Mouse (Mus musculus): ENCODE data around the gene Actg2.
A peak's percentile ranks its signal among the peaks of the same experiment; 100 is the strongest.
"Not testable (repeated sequence)": the region's sequence is repeated elsewhere in the genome, so short reads cannot be mapped to it uniquely, and the experiment has no call there.

Actg2 gene

GRCm38 (mm10) chr6:83536028-83536794 is at the start of gene Actg2:
Actg2 (minus strand) TSS chr6:83536265.
- no peak for DNase-seq (ENCODE audit: low read depth)

- not testable (repeated sequence) for DNase-seq (ENCODE audit: low read depth)
These were observed 49.3 kb upstream of the Actg2 start for GRCm38 (mm10) chr6:83585328-83585727.

- no peak for DNase-seq (ENCODE audit: low read depth)
These were observed 47.5 kb upstream of the Actg2 start for GRCm38 (mm10) chr6:83583591-83583990.

GRCm38 (mm10) chr6:83582938-83583270 is 46.8 kb upstream of the Actg2 start:
- DNase-seq (ENCODE audit: low read depth), result peak; percentile 76

- DNase-seq (ENCODE audit: low read depth), result no peak
These were observed 46.3 kb upstream of the Actg2 start for GRCm38 (mm10) chr6:83582135-83582937.

DNA sequence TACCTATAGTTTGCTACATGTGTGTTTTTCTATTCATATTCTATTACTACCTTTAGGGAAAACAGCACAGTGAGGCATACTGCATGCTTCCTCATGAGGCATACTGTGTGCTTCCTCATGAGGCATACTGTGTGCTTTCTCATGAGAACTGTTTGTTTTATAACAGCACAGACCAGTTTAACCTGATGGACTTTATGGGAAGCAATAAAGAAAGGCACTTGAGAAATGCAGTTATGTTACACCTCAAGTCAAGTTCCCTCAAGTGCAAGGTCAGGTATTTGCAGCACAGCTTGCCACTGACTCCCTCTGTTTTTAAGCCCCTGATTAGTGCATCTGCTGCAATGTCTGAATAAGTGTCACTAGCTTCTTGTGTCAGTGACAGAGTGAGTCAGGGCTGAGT is 41.5 kb upstream of the Actg2 start:
- no peak for DNase-seq (ENCODE audit: low read depth)

GRCm38 (mm10) chr6:83575609-83576008 is 39.5 kb upstream of the Actg2 start:
- no peak for DNase-seq (ENCODE audit: low read depth)

DNA sequence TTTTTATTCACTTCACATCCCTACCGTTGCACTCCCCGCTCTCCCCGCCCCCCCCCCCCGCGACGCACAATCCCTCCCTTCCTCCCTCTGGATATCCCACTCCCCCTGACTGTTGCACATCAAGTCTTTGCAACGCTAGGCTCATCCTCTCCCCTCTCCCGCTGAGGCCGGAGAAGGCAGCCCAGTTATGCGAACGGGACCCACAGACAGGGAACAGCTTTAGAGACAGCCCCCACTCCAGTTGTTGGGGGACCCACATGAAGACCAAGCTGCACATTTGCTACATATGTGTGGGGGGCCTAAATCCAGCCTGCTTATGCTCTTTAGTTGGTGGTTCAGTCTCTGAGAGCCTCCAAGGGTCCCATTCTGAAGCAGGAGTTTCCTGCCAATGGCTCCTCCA is 36.6 kb upstream of the Actg2 start, which contains the start of gene Stambp:
Gene Stambp, minus strand, starts transcription at position 59 of the 400 bp plus-strand sequence.
- DNase-seq (ENCODE audit: low read depth), result no peak

DNA sequence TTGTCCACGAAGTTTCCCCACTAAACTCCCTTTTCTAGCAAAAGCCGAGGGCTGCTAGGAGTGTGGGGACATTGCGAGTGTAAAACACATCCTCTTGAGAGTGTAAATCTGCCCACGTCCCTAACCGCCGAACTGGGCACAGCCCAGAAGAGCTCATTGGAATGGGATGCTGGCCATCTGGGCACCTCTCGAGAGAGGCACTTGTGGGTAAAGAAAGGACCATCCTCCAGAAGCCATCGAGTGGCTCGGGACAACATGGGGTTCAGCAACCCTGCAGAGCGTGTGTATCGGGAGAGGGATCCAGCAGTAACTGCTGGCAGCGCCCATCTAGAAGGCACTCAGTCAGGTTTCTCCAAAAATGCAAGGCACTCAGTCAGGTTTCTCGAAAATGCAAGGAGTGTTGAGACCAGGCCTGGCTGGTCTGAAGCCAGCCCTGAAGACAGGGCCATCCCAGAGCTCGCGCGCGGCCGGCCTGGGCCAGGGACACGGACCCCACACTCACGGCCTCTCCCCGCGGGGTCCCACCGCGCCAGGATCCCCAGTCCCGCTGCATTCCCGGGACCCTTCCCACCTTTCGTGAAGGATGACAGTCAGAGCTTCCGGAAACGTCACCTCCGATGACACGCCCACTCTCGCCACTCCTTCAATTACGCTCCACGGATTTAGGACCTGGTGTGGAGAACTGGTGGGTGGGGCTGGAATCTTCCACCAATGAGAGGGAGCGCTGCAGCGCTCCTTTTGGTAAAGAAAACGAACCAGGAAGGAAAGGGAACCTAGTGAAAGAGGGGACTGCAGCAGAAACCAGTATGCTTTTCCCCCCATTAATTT is 36.0 kb upstream of the Actg2 start:
- DNase-seq (ENCODE audit: low read depth), result peak; percentile 95

DNA sequence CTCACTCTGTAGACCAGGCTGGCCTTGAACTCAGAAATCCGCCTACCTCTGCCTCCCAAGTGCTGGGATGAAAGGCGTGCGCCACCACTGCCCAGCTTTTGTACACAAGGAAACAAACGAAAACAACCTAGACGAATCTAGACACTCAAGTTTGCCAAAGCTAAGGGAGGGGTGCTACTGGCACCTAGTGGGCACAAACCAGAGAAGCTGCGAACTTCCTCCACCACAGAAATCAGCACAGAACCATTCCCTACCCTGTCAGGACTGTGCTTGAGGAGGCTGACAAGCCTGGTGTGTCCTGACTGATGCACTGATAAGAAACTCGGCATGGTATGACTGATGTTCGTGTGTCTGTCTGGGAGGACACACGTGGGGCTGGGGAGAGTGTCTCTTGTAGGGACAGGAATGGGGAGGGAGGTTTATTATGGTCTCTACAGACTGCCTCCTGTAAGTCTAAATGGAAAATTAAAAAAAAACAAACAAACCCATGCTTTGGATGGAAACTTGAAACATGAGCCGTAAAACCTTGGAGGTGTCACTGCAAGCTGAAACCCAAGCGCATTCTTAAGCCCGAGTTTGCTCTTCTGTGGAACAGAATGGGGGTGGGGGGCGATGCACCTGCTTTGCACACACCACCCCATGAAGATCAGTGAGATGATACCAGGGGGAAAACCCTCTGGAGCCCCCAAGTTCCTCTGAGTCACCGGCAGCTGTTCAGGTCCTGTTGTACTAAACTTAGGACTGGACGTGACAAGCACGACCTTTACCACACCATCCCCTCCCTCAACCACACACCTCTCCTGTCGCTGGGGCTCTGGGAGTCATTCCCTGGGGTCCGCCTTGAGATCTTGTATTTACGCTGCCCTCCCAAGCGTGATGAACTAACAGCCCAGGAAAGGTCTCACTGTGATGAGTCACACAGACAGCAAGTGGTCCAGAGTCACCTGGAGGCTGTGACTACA is 33.1 kb upstream of the Actg2 start:
- peak; percentile 29 for DNase-seq (ENCODE audit: low read depth)

GRCm38 (mm10) chr6:83555972-83556371 is 19.9 kb upstream of the Actg2 start:
- DNase-seq (ENCODE audit: low read depth), result no peak

DNA sequence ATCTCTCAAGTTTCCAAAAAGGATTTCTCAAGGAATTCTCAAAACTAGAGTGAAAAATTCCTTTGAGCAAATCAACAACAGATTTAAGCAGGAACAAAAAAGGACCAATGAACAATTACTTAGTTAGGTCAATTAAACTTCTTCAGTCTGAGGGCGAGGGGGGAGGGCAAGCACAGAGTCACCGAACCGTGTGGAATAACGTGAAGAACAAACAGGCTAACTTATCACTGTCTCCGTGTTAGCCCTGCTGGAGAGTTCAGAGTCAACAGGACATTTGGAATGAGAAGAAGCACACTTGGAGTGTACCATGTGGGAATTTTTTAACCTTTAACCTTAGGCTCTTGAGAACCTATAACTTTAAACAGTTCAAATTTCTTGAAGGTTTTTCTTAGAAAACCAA is 12.3 kb upstream of the Actg2 start:
- DNase-seq (ENCODE audit: low read depth), result no peak

- no peak for DNase-seq (ENCODE audit: low read depth)
These were observed 9.7 kb upstream of the Actg2 start for GRCm38 (mm10) chr6:83545778-83546177.

DNA sequence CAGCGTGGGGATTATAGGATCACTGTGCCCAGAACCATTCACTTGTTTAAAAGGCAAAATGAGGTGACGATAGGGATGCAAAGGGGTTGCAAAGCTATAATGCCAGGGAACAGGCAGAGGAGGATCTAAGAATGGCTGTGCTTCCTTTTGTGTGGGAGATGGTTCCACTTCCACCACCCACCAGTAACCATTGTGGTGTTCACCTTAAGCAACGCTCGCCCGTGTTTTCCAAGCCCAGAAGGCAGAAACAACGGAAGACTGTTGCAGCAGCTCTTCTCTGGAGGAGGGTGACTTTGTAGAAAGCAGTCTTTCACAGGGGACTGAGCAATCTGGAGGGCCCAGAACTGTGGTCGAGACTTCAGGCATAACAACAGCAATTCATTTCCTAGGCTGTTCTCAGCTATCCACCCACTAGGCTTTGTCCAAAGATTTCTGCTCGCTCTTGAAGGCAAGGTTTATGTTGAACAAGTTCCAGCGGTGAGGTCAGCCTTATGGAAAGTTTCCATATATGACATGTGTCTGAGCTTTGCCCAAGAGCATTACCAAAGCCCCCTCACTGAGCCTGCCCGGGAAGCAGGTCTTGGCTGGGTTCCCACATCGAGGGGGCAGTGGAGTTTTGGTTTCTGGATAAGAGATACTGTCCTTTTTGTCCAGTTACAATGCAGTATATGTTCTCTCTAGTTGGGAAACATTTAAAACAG is 5.8 kb upstream of the Actg2 start:
- no peak for DNase-seq (ENCODE audit: low read depth)

GRCm38 (mm10) chr6:83540017-83540416 is 4.0 kb upstream of the Actg2 start:
- no peak for DNase-seq (ENCODE audit: low read depth)

GRCm38 (mm10) chr6:83536795-83537059 is 662 bp upstream of the Actg2 start:
- no peak for DNase-seq (ENCODE audit: low read depth)

DNA sequence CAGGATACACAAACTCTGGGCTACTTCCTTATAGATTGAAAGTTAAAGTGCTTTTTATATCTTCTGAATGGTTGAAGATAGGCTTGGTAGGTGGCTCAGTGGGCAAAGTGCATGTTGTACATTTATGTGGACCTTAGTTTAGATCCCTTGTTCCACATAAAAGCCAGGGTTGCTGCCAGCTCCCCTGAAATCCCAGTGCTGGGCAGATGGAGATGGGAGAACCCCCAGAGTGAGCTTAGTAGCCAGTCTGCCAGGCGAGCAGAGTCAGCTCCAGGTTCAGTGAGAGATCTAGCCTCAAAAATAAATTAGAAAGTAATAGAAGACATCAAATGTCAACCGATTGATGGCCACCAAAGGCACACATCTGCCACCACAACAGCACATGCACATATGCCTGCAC is 3.5 kb downstream of the Actg2 start:
- no peak for DNase-seq (ENCODE audit: low read depth)

DNA sequence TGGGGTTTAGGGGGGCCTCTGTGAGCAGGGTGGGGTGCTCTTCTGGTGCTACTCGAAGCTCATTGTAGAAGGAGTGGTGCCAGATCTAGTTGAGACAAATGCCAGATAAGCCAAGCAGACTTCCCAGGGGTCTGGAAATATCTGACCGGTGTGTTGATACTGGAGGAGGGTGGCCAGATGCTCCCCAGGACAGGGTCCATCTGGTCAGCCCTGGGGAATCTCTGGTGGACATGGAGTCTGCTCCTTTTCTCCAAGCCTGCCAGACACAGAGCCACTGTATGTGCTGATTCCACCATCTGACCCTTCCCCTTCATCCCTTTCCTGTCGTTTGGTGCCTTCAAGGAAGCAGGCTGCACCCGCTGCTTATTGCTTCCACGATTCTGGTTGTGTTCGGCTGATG is 12.9 kb downstream of the Actg2 start:
- no peak for DNase-seq (ENCODE audit: low read depth)

DNA sequence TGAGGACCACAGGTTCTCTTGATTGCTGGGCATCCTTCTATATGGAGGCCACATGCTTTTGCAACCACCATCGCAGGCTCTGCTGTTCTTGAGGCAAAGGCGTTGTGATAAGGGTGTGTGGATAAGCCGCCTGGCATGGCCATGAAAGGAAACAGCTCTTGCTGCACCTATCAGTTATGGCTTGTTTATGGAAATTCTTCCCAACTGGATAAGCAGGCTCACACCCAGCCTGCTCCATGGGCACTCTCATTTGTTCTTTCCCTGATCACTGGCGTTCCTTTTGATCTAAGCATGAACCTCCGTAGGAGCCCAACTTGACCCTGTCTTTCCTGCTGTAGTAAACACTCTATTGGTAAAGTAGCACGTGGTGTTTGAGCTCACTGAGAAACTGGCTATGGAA is 14.3 kb downstream of the Actg2 start:
- DNase-seq (ENCODE audit: low read depth), result no peak

GRCm38 (mm10) chr6:83518637-83519036 is 17.4 kb downstream of the Actg2 start:
- DNase-seq (ENCODE audit: low read depth), result peak; percentile 89

GRCm38 (mm10) chr6:83515172-83515571 is 20.9 kb downstream of the Actg2 start:
- DNase-seq (ENCODE audit: low read depth), result no peak

Measured in 416B (cell line).